Mouse (Mus musculus): ENCODE results near the gene Mtap.

GRCm38 (mm10) chr4:89138361-89138651 lies 1.4 kb downstream of the Mtap start:
- TF ChIP-seq POLR2A (IDR thresholded peaks at IDR 0.05; ENCODE audit: borderline replicate concordance, control insufficient read depth, low read depth, low read length) (no peak), CTCF (IDR thresholded peaks at IDR 0.05; ENCODE audit: control insufficient read depth, insufficient read depth, low read length) (no peak)
